Mouse (Mus musculus) forebrain, embryonic 14.5 days (tissue): Measurements from ENCODE around the gene Bpifb2. TPM values are rescaled to one million over a fixed set of nuclear protein-coding genes. Genes with fewer than 3 reads are reported as not detected.

Experiments
- ATAC-seq: fragments of 200-750 bp; cut with Nextera tagmentation; 2 replicates; pipeline ENCODE4 v1.8.0; 2017; ENCODE audit warnings: mild to moderate bottlenecking, moderate library complexity
- DNase-seq: peaks from one replicate; pipeline ENCODE4 v3.0.0-alpha.2; 2015; ENCODE audit warnings: low spot score
- H3K27ac ChIP-seq: fragments of 300-500 bp; sonication (generic); 2 replicates; pipeline ENCODE4 v1.5.1; 2014; ENCODE audit warnings: low read depth, mild to moderate bottlenecking, control low read depth, low read length, moderate library complexity
- H3K27me3 ChIP-seq: fragments of 300-500 bp; sonication (generic); replicated peaks from 2 replicates; pipeline ENCODE4 v1.6.1; 2014; ENCODE audit warnings: low read length, control low read depth, mixed read lengths; ENCODE audit not compliant: control insufficient read depth, insufficient read depth
- H3K36me3 ChIP-seq: fragments of 300-500 bp; sonication (generic); 2 replicates; pipeline ENCODE4 v1.6.1; 2014; ENCODE audit warnings: low read length, control low read depth; ENCODE audit not compliant: control insufficient read depth, insufficient read depth
- H3K4me1 ChIP-seq: fragments of 300-500 bp; sonication (generic); 2 replicates; pipeline ENCODE4 v1.6.1; 2014; ENCODE audit warnings: antibody characterized with exemption, low read length, control low read depth; ENCODE audit not compliant: control insufficient read depth, insufficient read depth
- H3K4me2 ChIP-seq: fragments of 300-500 bp; sonication (generic); 2 replicates; pipeline ENCODE4 v1.6.1; 2014; ENCODE audit warnings: mild to moderate bottlenecking, control low read depth, low read length
- H3K4me3 ChIP-seq: fragments of 300-500 bp; sonication (generic); 2 replicates; pipeline ENCODE4 v1.5.1; 2014; ENCODE audit warnings: low read depth, low read length, control low read depth
- H3K9ac ChIP-seq: fragments of 300-500 bp; sonication (generic); 2 replicates; pipeline ENCODE4 v1.6.1; 2014; ENCODE audit warnings: mild to moderate bottlenecking, low read length, control low read depth, moderate library complexity
- H3K9me3 ChIP-seq: fragments of 300-500 bp; sonication (generic); replicated peaks from 2 replicates; pipeline ENCODE4 v1.6.1; 2016; ENCODE audit warnings: low read length, control low read depth, mixed read lengths; ENCODE audit not compliant: control insufficient read depth
- WGBS: fragments of 180-500 bp; shearing (Covaris S2); extraction: QIAGEN DNeasy Blood & Tissue Kit; methylation state at CpG from one replicate; pipeline ENCODE4 v1.1.7; 2014; 5-methylcytosine and 5-hydroxymethylcytosine counted together
- polyA plus RNA-seq: library from polyadenylated mRNA; unstranded; fragments of >200 nt; fragmentation: Nextera tagmentation; extraction: Ambion mirVana; gene quantifications from 2 replicates; pipeline ENCODE4 v1.2.1, GENCODE M21; 2014

Gene Bpifb2
- polyA plus RNA-seq, 1 experiment from 2014 or later = not detected

DNA sequence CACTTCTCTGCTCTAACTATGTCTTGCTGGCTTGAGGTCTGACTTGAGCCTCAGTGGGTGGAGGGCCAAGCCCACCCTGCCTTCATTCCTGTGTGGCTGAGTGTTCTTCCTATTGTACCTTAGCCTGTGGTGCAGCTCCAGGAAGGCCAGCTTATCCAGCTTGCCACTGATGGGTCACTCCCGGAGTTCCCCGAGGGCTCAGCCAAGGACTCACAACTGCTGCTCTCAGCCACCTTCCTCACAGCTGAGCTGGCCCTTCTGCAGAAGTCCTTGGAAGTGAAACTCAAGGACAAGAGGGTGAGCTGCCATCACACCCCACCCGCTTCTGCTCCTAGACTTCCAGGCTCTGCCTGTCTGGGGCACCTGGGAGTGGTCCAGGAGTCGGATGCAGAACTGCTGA, 31.8 kb downstream of the Bpifb2 start:
- no peak for ATAC-seq
- Histone ChIP-seq H3K4me3 (no peak overlapping the region), H3K27me3 (no peaks in the 10 kb centered on the region), H3K4me1 (no peaks in the 10 kb centered on the region), H3K27ac (no peak overlapping the region), H3K9me3 (no peaks in the 10 kb centered on the region), H3K4me2 (no peak overlapping the region), H3K9ac (no peak overlapping the region), H3K36me3 (no peaks in the 10 kb centered on the region)
- no peak for DNase-seq
- WGBS = 95% methylated on average over 4 of the region's 4 CpGs

DNA sequence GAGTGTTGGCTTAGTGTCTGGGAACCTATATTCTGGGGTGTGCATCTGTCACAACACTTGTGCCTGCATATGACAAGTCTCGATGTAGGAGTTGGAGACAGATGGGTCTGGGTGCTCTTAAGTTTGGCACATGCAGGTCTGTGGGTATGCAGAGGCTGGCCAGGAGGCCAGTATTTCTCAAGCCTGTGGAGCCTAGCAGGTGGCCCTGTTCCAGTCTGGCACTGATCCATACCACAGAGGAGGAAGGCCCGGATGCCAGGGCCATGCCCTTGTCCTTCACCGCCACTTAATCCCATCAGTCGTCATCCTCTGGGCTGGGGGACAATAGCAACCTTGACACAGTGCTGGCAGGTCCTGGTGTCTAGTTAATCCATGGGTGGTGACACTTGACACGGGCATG, 39.3 kb downstream of the Bpifb2 start:
- Histone ChIP-seq H3K9me3 (no peaks in the 10 kb centered on the region), H3K4me3 (no peak overlapping the region), H3K27ac (no peak overlapping the region), H3K4me1 (no peaks in the 10 kb centered on the region), H3K36me3 (no peaks in the 10 kb centered on the region), H3K4me2 (no peak overlapping the region), H3K27me3 (no peaks in the 10 kb centered on the region), H3K9ac (no peak overlapping the region)
- ATAC-seq = no peak
- 34% methylated on average over 5 of the region's 5 CpGs for WGBS
- DNase-seq = peak; percentile 11

- Histone ChIP-seq H3K4me3 (no peak within 1 kb of the TSS), H3K9me3 (no peaks in the 10 kb centered on the region), H3K4me1 (no peaks in the 10 kb centered on the region), H3K27ac (no peak within 1 kb of the TSS), H3K27me3 (no peaks in the 10 kb centered on the region), H3K36me3 (no peaks in the 10 kb centered on the region), H3K4me2 (no peak within 1 kb of the TSS), H3K9ac (no peak within 1 kb of the TSS)
- DNase-seq (no peak), ATAC-seq (no peak)
- 58% methylated on average over 8 of the region's 8 CpGs for WGBS
Measured at GRCm38 (mm10) chr2:153917930-153918329, 43.1 kb downstream of the Bpifb2 start, which contains the start of gene Bpifb3. Bpifb3 (plus strand) TSS chr2:153918230.

DNA sequence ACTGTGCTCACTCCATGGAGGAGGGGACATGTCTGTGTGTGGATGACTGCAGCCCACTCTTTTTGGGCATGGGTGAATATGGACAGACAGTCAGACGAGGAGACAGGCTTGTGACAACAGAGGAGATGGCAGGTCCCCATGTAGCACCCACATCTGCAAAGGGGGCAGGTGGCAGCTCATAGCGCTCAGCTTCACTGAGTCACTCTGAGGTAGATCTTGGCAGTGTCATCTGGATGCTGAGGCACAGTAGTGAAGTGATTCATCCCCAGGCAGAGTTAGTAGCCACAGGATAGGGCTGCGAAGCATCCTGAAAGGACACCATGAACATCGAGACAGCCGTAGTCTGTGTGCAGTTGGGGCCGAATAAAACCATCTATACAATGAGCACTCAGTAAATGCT, 46.4 kb downstream of the Bpifb2 start:
- no peaks in the 10 kb centered on the region for H3K36me3 ChIP-seq
- no peak overlapping the region for H3K27ac ChIP-seq
- H3K4me1 ChIP-seq = no peaks in the 10 kb centered on the region
- no peaks in the 10 kb centered on the region for H3K27me3 ChIP-seq
- no peak for DNase-seq
- H3K9ac ChIP-seq = no peak overlapping the region
- ATAC-seq = no peak
- H3K4me2 ChIP-seq = no peak overlapping the region
- H3K9me3 ChIP-seq = no peaks in the 10 kb centered on the region
- WGBS = 88% methylated on average over 6 of the region's 6 CpGs
- no peak overlapping the region for H3K4me3 ChIP-seq

GRCm38 (mm10) chr2:153929871-153930413, 55.1 kb downstream of the Bpifb2 start:
- DNase-seq (peak; percentile 49), ATAC-seq (no peak)
- no peaks in the 10 kb centered on the region for H3K36me3 ChIP-seq
- H3K9me3 ChIP-seq = no peaks in the 10 kb centered on the region
- H3K4me1 ChIP-seq = no peaks in the 10 kb centered on the region
- H3K4me3 ChIP-seq = no peak overlapping the region
- H3K27ac ChIP-seq = no peak overlapping the region
- 47% methylated on average over 3 of the region's 3 CpGs for WGBS
- H3K4me2 ChIP-seq = no peak overlapping the region
- H3K9ac ChIP-seq = no peak overlapping the region
- no peaks in the 10 kb centered on the region for H3K27me3 ChIP-seq

GRCm38 (mm10) chr2:153931125-153931524, 56.3 kb downstream of the Bpifb2 start:
- DNase-seq (peak; percentile 44), ATAC-seq (no peak; the same call in 1 of the 2 replicates)
- H3K27me3 ChIP-seq = no peaks in the 10 kb centered on the region
- 52% methylated on average over 6 of the region's 6 CpGs for WGBS
- no peak overlapping the region for H3K9ac ChIP-seq
- H3K9me3 ChIP-seq = no peaks in the 10 kb centered on the region
- H3K4me2 ChIP-seq = no peak overlapping the region
- H3K4me1 ChIP-seq = no peaks in the 10 kb centered on the region
- H3K27ac ChIP-seq = no peak overlapping the region
- no peaks in the 10 kb centered on the region for H3K36me3 ChIP-seq
- H3K4me3 ChIP-seq = no peak overlapping the region

DNA sequence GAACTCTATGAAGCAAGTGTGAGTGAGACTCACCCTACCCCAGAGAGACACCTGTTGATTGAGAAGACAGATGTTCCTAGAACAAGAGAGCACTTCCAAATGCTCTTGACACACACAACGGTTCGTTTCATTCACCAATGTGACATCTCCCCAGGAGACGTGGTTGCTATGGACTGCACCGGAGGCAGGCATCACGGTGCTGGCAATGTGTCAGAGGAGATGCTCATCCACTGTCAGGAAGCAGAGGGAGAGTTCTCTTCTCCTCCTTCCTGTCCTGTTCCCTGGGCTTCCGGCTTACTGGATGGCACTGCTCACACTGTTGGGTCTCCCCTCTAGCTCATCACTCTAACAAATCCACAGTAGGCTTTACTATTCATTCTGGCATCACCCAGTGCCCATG, 58.5 kb downstream of the Bpifb2 start:
- ATAC-seq (no peak), DNase-seq (no peak)
- WGBS = 66% methylated on average over 6 of the region's 6 CpGs

DNA sequence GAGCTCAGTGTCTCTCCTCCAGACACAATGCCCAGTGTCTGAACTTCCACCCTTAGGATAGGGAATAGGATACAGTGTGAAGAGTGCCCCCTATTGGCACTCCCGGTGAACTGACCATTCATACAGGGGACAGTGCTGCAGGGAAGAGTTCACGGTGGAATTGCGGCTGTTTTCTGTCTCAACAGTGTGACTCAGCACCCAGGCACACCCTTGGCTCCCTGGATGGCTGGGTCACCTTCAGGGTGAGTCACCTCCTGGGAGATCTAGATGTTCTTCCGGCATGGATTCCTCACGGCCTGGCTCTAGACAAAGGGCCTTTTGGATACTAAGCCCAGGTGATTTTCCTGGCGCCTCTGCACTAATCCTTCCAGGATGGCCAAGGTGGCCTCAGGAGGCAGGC, 60.5 kb downstream of the Bpifb2 start:
- ATAC-seq (no peak), DNase-seq (no peak)
- Histone ChIP-seq H3K4me3 (no peak overlapping the region), H3K27me3 (no peaks in the 10 kb centered on the region), H3K27ac (no peak overlapping the region), H3K9me3 (no peaks in the 10 kb centered on the region), H3K9ac (no peak overlapping the region), H3K4me1 (no peaks in the 10 kb centered on the region), H3K4me2 (no peak overlapping the region), H3K36me3 (no peaks in the 10 kb centered on the region)
- 88% methylated on average over 6 of the region's 6 CpGs for WGBS

More for the DNA sequence above, 58.5 kb downstream of the Bpifb2 start:
- Histone ChIP-seq H3K4me3 (no peak overlapping the region), H3K27ac (no peak overlapping the region), H3K4me1 (no peaks in the 10 kb centered on the region), H3K9me3 (no peaks in the 10 kb centered on the region), H3K27me3 (no peaks in the 10 kb centered on the region), H3K9ac (no peak overlapping the region), H3K36me3 (no peaks in the 10 kb centered on the region), H3K4me2 (no peak overlapping the region)

GRCm38 (mm10) chr2:153937843-153938242, 63.0 kb downstream of the Bpifb2 start, which contains the start of gene Bpifb4:
Bpifb4 (plus strand) TSS chr2:153938212.
- WGBS = 91% methylated on average over 5 of the region's 5 CpGs
- ATAC-seq (no peak), DNase-seq (no peak)
- Histone ChIP-seq H3K4me1 (no peaks in the 10 kb centered on the region), H3K36me3 (no peaks in the 10 kb centered on the region), H3K27ac (no peak within 1 kb of the TSS), H3K9ac (no peak within 1 kb of the TSS), H3K4me2 (no peak within 1 kb of the TSS), H3K9me3 (no peaks in the 10 kb centered on the region), H3K4me3 (no peak within 1 kb of the TSS), H3K27me3 (no peaks in the 10 kb centered on the region)
